Mouse (Mus musculus) left cerebral cortex, postnatal 36 days (tissue): ENCODE data around the gene Klhl33. TPM values are rescaled to one million over a fixed set of nuclear protein-coding genes. Genes with fewer than 3 reads are reported as not detected.
"Not testable (repeated sequence)": the region's sequence is repeated elsewhere in the genome, so short reads cannot be mapped to it uniquely, and the experiment has no call there.

Experiments
- DNase-seq, 2 experiments: peaks; one replicate each; pipeline ENCODE4 v3.0.0; 2021 to 2022; ENCODE audit warnings: low spot score in 2 of 2, mixed read lengths in 1 of 2
- intact Hi-C: fragments of 180-260 bp; cut with DNase I; formaldehyde crosslinking; loops from one replicate; pipeline ENCODE4 v1.15.1; 2025
- total RNA-seq, 2 experiments: library from RNA; stranded (reverse); gene quantifications; 2 replicates each; pipeline ENCODE4 v1.2.3; 2021

The Klhl33 gene
- total RNA-seq, 2 experiments from 2014 or later: 3.6 to 4.8 TPM

DNA sequence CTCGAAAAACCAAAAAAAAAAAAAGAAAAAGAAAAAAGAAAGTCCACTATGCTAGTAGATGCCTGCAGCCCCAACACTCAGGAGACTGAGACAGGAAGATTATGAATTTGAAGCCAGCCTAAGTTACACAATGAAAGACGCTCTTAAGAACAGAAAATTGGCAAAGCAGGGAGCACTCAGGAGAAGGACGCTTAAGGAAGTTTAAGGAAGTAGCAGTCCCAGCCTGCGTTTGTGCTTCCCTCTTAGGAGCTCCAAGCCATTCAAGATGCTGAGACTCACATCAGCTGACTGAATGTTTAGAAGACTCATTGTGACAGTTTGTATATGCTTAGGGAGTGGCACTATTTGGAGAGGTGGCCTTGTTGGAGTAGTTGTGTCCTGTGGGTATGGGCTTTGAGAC is 10.8 kb upstream of the Klhl33 start:
- intact Hi-C loops: no loop called here
- no peak for DNase-seq

DNA sequence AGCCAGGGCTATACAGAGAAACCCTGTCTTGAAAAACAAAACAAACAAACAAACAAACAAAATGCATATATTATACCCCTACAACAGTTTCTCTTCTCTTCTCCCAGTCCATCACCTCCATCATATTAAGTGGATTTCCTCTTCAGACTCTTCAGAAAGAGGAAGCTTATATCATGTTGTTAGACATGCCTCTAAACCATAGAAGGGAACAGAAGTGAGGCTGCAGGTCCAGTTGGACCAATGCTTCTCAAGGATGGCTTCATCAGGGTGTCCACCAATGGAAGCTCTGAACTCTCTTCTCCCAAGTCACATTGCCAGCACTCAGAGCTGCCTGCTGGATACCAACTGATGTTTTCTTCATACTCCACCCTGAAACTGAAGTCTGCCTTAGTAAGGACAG is 8.0 kb upstream of the Klhl33 start:
- DNase-seq, intact Hi-C loops: not testable (repeated sequence)

DNA sequence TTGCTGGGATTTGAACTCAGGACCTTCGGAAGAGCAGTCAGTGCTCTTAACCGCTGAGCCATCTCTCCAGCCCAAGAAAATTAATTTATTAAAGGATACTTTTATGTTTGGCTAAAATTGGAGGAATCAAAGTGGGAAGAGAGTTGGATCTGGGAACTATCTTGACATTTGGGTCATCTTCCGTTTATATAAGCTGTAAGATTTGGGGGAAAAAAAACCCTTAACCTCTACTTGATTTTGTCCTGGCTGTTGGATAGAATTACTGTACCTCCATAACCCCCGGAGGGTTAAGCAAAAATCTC is 7.5 kb upstream of the Klhl33 start:
- no peak for DNase-seq
- intact Hi-C loops: no loop called here

DNA sequence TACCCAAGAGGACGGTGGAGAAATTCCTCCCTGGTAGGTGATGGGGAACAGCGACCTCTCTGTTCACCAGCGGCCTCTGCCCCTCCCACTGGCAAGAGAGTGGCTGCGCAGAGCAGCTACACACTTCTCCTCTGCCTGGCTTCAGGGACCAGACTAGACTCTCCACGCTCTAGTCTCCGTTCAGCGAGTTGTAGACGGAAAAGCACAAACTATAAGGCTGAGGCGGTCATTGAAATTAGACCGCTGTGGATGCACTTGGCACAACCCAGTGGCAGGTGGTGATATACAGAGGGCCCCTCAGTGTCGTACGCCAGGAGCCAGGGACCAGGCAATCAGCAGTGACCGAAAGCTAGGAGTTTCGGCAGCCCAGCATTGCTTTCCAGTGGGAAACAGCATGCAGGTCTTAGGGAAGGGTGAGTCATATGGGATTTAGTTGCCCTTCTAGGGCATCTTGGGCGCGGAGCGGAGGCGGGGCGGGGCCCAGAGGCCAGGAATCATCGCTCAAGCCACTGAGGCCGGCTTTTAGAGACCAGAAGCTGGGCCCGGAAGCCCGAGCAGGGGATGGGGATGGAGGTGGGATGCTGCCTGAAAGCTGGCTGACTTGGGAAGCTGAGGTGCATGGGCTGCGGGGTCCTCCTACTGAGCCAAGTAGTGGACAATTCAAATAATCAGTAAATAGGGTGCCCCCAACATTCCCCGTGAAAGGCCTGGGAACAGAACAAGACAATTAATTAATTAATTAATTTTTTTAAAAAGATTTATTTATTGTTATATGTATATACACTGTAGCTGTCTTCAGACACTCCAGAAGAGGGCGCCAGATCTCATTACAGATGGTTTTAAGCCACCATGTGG is 6.9 kb upstream of the Klhl33 start:
- intact Hi-C loops: no loop called here
- DNase-seq: no peak

DNA sequence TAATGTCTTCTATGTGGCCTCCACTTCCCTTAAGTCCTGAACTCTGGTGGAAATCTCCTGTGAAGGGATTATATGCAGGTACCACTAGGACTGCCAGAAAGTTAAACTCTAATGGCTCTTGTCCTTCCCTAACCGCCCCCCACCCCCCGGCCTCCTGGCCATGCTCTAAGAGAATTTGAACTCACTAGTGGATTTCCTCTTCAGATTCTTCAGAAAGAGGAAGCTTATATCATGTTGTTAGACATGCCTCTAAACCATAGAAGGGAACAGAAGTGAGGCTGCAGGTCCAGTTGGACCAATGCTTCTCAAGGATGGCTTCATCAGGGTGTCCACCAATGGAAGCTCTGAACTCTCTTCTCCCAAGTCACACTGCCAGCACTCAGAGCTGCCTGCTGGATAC is 685 bp upstream of the Klhl33 start:
- DNase-seq, intact Hi-C loops: not testable (repeated sequence)

DNA sequence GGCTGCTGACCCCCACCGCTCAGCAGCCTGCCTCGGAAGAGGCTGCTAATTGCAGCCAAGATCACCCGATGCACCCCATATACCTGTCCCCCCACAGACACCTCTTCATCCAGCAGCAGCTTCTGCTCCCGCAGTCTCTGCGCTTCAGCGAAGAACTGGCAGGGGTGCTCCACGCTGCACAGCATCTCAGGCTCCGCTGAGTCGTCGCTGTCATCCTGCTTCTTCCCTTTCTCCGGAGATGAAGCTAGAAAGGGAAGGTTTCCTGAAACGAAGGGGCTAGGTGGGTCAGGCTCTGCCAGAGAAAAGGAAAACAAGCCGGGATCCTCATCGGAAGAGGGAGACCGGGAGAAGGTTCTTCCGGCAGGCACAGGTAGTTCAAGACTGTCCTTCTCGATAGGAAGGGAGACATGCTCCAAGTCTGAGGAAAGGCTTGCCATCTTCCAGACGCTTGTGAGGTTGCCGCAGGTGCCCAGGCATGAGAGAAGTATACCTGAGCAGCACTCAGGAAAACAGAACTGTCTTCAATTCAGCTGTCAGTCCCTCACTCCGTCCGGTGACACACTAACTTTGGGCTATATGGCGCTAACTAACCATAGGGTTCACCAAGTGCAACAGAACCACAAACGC is 447 bp downstream of the Klhl33 start:
- intact Hi-C loops: no loop called here
- DNase-seq: peak; percentile 47 to 53

DNA sequence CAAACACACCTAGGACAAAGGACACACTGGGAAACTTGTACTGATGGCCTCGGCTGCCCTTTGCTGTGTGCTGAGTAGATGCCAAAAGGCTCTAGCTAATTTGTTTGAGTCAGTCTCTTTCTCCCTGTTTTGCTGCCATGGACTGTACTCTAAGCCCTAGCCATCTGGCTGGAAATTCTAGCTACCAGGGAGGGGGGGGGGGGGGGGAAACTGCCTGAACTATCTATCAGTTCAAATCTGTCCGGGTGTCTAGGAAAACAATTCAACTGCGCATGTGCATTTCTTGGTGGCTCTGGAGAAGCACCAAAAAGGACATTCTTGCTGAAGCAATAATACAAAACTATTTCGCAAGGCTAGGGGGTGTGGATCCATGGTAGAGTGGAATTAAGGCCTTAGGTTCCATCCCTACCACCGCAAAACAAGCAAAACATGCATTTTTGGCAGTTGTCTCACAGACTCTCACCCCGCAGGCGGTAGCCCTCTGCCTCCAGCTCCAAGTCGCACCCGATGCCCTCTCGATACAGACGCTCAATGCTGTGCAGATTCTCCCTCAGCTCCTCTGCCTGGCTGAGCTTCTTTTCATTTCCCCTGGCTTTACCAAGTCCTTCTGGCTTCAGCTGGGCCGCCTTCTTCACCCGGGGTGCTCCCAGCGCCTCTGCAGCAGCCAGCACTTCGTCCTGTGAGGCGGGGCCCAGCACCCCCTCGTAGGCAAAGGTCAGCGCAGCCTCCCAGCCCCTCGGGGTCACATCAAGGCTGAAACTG is 1.1 kb downstream of the Klhl33 start:
- intact Hi-C loops: no loop called here

DNA sequence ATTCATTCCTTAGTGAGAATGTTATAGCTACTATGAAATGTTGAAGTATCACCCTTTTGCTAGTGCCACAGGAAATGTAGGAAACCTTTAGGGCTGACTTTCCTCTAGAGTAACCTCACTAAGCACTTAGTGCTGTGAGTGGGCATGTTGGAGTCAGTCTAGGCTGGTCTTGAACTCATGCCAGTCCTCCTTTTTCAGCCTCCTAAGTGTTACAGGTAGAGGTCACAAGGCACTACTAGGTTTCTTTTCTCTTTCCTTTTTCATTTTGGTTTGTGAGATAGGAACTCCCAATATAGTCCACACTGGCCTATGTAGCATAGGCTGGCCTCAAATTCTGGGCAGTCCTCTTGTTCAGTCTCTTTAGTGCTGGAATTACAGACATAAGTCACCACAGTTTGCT is 1.9 kb downstream of the Klhl33 start:
- intact Hi-C loops: no loop called here

More for the DNA sequence above, 1.1 kb downstream of the Klhl33 start:
- DNase-seq: peak; percentile 33 to 47

DNA sequence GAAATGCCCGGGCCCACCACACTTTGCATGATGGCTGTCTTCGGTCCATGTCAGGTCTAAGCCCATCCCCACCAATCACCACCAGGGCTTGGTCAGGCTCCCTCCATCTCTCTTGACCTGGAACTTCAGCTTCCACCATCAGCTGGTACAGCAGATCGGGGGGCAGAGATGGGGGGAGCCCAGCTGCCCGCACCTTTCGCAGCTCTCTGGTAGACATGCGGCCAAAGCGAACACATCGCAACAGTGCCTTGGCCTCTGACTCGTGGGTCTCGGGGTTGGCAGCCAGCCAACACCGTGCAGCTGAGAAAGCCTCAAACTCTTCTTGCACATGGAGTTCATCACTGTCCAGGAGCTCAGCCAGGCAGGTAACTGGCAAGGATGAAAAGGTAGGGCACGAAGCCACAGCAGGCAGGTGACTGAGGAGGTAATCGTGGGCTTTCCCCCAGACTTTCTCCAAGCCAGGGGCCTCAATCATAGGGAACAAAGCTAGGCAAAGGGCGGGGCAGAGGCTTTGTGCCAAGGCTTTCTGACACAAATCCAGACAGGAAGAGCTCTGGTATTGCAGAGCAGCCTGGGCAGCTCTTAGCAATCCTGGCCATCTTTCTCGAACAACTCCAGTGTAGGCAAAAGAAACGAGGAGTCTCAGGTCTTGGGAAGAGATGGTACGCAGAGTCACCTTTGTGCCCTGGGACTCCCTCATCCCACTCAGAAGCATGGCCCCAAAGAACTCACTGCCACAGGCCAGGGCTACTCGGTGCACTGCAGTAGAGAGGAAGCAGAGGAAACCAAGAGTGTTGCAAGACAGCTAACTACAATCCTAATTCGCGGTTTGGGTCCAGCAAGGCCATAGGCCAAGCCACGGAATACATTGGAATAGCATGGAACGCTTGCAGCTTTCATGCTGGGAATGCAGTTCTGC is 4.5 kb downstream of the Klhl33 start:
- intact Hi-C loops: no loop called here
- DNase-seq: no peak

More for the DNA sequence above, 1.9 kb downstream of the Klhl33 start:
- no peak for DNase-seq

DNA sequence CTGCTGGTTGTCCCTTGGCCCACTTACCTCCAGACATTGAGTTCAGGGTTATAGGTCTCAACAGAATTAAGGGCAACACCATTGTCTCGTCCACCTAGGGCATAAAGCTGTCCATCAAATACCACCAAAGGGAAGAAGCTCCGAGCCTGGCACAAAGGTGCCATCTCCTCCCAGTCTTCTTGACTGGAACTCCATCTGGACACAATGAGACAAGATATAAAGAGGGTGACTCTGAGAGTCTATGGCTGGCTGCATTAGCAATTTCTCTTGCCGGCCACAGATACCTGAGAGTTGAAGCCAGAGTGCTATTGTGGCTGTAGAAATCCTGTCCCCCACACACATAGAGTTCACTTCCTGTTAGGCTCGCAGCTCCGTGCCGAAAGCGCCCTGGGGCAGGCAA is 5.2 kb downstream of the Klhl33 start:
- no peak for DNase-seq
- intact Hi-C loops: no loop called here

DNA sequence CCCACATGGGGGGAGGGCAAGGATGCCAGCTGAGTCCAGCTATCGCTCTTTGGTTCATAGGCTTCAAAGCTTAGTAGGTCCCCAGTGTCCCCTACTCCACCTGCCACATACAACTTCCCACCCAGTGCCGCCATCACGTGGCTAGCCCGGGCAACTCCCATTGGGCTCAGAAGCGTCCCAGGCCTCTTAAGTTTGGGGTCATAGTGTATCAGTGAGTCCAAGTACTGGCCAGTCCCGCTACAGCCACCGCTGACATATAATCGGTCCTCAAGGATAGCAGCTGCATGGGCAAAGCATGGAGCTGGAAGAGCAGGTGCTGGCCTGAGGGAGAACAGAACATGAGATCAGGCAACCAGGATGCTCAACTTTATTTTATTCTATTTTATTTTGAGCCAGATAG is 5.7 kb downstream of the Klhl33 start:
- DNase-seq: no peak
- intact Hi-C loops: no loop called here

DNA sequence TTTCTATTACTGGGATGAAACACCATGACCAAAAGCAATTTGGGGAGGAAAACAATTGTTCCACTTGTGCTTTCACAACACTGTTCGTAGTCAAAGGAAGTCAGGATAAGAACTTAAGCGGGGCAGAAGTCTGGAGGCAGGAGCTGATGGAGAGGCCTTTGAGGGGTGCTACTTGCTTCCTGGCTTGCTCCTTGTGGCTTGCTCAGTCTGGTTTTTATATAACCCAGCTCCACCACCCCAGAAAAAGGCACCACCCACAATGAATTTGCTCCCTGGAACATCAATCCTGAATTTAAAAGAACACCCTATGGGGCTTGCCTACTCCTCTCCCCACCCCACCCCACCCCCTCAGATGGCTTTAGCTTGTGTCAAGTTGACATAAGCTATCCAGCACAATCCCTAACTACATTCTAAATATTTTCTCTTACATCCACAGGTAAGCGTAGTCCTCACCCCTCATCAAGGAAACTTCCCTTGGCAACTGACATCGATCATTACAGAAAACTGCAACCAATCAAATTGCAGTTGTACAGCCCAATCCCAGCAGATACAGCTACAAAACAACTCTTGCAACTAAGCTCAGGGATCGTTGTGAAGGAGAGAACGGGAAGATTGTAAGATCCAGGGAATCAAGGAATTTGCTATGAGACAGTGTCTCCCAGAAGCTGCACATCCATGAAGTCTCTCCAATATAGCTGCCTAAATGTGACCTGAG is 20.9 kb downstream of the Klhl33 start:
- intact Hi-C loops: no loop called here
- peak; percentile 30 to 31 for DNase-seq

DNA sequence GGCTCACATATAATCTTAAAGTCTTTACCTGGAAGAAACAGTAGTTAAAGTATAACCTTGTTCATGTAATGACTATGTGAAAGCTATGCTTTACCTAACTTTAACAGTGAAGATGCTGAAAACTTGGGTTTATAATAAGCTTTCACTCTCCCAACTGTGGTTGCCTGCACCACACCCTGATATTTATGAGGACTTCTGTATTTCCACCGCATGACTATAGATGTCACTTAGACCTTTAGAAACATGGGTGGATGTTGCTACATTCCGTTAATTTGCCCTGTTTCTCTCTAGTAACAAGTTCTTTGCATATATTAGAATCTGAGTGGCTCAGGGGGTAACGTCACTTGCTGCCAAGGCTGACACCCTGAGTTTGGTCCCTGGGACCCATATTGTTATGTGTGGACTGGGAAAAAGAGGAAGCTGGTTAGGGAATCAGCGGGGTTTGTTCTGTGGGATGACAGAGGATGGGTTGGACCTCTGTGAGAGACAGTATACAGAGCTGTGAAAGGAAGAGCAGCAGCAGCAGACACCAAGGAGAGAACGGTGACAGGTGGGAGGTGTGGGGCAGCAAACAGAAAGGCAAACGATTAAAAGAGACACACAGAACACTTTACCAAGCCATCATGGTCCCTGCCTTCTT is 21.6 kb downstream of the Klhl33 start:
- intact Hi-C loops: no loop called here
- no peak for DNase-seq

DNA sequence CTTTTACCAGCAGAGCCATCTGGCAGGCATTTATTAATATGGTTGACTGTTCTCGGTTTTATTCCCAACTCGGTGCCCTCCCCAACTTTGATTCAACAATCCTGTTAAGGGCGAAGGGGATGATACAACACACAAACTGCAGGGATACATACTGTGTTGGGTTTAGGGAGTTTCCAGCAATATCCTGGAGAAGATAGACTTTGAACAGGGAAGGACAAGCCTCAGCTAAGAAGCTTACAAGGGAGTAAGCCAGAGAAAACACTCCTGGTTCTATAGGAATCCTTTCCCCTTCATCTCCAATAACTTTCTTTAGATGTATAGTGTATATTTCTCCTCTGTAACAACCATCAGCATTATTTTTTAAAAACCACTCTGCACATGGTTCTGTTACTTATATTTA is 22.1 kb downstream of the Klhl33 start:
- intact Hi-C loops: no loop called here
- DNase-seq: no peak

DNA sequence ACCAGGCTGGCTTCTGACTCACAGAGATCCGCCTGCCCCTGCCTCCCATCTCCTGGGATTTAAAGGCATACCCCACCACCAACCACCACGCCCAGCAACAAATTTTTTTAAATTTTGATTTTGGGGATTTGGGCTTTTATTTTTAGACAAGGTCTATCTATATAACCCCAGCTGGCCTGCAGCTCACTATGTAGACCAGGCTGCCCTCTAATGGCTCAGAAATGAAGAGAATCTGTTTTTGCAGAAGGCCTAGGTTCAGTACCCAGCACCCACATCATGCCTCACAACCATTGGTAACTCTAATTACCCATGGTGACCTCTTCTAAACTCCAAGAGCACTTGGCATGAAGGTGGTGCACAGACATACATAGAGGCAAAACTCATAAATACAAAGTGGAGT is 26.0 kb downstream of the Klhl33 start:
- intact Hi-C loops: no loop called here
- no peak for DNase-seq

DNA sequence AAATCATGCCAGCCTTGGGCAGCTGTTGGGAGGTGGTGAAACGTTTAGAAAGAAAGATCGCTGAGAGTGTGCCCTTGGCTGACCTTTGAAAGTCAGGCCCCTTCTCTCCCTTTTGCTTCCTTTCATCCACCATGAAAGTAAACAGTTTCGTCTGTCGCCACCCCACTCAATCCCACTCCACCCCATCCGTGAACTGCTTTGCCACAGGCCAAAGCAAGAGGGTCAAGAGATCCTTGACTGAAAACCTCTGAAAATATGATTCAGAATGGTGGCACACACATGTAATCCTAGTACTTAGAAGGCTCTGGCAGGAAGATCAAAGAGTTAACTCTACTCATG is 26.5 kb downstream of the Klhl33 start:
- no peak for DNase-seq
- intact Hi-C loops: no loop called here

DNA sequence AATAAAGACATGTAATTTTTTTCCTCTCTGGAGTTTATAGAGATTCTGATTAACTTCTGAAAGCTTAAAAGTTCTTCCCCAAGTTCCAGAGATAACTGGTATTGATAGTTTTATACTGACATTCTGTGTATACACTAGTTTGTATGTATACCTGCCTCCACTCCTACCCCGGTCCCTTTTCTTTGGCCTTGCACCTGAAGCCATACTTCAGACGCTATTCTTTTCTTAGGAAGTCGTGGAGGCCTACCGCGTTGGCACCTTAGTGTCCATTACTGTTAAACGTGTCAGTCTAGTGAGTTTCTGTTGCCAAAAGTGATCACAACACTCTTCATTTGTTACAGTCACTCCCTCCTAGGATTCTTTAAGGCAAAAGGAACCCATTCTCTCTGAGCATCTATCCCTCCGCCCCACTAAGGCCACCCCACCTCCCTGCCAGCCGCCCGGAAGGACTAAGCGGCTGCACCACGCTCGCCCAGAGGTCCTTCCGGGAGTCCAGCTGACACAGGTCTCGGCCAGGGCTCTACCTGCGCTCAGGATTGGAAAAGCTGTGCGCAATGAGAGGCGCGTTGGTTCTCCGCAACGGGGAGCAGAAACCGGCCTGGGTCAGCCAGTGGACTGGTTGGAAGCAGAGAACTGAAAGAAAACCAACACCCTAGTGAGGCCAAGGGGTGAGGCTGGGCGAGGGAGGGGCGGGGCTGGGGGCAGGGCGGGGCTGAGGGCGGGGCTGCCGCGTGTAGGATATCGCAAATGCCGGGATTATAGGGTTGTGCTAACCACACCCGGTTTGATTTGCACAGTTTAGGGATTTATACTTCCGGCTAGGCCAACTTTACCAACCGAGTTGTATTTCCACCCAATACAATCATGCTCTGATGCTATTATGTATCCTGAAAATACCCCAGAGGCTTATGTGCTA is 27.2 kb downstream of the Klhl33 start, which contains the start of gene Tep1:
Gene Tep1, minus strand, starts transcription at position 672 of the 916 bp plus-strand sequence.
- intact Hi-C loops: no loop called here
- DNase-seq: peak; percentile 44 to 62

DNA sequence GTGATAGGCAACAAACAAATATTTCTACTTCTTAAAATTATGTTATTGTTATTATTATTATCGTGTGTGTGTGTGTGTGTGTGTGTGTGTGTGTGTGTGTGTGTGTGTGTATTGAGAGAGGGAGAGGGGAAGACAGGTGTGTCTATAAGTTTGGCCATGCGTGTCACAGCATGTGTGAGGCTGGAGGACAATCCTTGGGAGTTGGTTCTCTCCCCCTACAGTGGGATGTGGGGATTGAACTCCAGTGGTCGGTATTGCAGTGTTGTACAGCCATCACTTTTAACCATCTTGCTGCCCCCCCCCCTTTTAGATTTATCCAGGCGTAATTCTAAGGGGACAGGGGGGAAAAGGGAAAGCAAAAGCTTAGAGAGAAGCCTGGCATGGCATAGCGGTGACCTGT is 28.7 kb downstream of the Klhl33 start:
- intact Hi-C loops: no loop called here
- no peak for DNase-seq
